Mouse (Mus musculus) liver, embryonic 14.5 days (tissue): Measurements from ENCODE around the gene Vasp.

Source experiments
- CTCF ChIP-seq: IDR thresholded peaks from 2 replicates; pipeline ENCODE4 v1.5.1; 2016; ENCODE audit warnings: antibody characterized with exemption, low read depth, control low read depth
- EP300 ChIP-seq: IDR thresholded peaks from 2 replicates; pipeline ENCODE4 v1.6.1; 2016; ENCODE audit warnings: antibody characterized with exemption, low read depth

DNA sequence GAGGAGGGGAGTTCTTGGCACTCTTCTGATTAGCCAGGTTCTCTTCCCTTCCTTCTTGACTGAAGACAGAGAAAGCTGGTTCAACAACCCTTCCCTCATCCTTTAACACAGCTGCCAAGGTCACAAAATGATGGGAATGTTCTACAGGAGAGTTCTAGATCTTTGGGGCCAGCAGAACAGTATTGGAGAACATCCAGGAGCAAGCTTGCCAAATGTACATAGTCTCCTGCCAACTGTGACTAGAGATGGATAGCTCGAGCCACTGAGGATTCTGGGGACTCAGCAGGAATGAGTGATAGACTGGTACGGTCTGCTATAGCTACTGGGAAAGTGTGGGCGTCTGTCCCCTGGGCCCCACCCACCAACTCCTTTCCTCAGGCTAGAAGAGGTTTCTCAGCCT, 13.3 kb downstream of the Vasp start:
- no peak for TF ChIP-seq CTCF
- TF ChIP-seq EP300: no peak
